Mouse (Mus musculus): ENCODE data around the gene Tas2r122.
"Not testable (repeated sequence)": the region's sequence is repeated elsewhere in the genome, so short reads cannot be mapped to it uniquely, and the experiment has no call there.

DNA sequence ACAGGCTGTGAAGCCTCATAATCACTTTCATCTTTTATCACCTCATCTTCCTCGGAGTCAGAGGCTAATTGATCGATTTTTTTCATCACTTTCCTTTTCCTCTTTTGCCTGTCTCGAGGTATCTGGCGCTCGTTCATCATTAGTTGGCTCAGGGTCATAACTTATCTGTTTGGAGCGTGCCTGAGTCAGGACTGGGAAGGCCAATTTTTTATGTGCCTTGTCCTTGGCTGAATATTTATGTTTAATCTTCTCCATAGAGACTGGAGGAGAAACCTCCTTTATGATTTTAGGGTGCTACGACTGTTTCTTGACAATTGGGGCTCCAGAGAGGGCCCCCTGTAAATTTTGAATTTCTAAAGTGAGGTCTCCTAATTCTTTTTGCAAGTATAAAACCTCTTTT is 20.1 kb downstream of the Tas2r122 start:
- TF ChIP-seq POLR2A (IDR thresholded peaks at IDR 0.05; ENCODE audit: insufficient read depth, low read length); EP300 (IDR thresholded peaks at IDR 0.05; ENCODE audit: insufficient read depth, low read depth, low read length); CTCF (IDR thresholded peaks at IDR 0.05; ENCODE audit: low read depth, low read length): not testable (repeated sequence)
